Mouse (Mus musculus) heart, adult 8-10 months (tissue): ENCODE results near the gene Nr6a1. TPM values are rescaled to one million over a fixed set of nuclear protein-coding genes. Genes with fewer than 3 reads are reported as not detected.

Source experiments
- DNase-seq: peaks from one replicate; pipeline ENCODE4 v3.0.0; 2022; ENCODE audit warnings: low spot score
- total RNA-seq, 4 experiments: library from RNA; stranded (reverse); gene quantifications; 2 replicates each; pipeline ENCODE4 v1.2.4; 2022

Gene Nr6a1
- 1 to 10 TPM; 1.2 to 2.2 (median 1.9) TPM for total RNA-seq

DNA sequence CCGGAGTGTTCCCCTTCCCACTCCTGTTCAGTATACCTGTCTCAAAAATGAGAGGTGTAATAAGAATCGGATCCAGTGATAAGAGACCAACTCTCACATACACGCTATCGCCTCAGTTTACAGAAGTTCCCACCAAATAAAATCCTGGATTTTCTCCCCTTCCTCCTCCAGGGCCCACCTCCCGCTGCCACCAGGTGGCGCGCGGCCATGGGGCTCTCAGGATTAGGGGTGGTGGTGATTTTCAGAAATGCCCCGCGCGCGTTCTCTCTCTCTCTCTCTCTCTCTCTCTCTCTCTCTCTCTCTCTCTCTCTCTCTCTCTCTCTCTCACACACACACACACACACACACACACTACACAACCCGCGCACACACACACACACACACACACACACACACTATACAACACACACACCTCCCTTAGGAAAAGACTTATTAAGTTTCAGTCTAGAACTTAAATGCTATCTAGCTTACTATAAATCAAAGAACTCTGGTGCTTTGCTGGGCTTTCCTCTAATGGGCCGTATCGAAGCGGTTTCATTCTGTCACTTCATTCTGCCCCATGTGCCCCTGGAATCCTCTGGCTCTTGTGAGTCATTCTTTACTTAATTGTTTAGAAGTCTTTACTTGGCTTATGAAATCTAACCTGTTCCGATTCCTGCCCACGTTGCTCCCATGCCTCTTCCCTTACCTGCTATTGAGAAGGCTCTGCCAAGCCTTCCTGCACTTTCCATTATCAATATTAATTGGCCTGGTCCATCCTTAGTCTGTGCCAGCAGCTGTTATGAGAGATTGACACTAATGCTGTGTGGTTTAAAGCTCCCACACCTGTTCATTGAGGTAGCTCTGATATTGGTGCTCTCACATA, at the start of gene Nr6a1:
TSS of gene Nr6a1 (minus strand) at position 574 of the 865 bp plus-strand sequence.
- DNase-seq = peak; percentile 47

DNA sequence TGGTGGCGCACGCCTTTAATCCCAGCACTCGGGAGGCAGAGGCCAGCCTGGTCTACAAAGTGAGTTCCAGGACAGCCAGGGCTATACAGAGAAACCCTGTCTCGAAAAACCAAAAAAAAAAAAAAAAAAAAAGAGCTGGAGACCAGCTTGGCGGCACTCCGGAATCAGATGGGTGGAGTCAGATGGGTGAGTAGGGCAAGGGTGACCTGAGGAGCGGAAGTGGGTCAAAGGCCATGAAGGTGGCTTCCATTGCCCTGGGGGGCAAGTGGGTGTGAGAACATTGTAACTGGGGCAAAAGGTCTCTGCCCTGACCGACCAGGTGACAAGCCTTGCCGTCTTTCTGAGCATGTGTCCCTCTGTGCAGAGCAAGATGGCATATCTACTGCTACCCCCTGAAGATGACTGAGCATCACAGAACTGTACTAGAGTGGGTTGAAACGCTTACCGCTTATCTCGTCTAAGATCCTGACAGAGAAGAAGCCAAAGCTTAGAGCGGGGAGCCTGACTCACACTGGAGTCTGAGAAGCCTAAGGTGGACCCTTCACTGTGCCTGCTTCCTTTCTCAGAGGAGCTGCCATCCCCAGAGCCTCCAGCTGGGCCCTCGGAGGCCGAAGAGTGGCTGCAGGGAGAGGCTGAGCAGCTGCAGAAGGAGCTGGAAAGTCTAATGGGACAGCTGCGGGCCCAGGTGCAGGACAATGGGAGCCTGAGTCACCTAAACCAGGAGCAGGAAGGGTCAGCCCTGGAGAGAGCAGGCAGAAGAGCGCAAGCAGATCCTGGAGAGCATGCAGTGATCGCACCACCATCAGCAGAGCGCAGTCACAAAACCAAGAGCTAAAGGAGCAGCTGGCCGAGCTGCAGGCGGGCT, 48.7 kb upstream of the Nr6a1 start:
- DNase-seq = no peak

GRCm38 (mm10) chr2:38975181-38975580, 47.7 kb upstream of the Nr6a1 start:
- no peak for DNase-seq

DNA sequence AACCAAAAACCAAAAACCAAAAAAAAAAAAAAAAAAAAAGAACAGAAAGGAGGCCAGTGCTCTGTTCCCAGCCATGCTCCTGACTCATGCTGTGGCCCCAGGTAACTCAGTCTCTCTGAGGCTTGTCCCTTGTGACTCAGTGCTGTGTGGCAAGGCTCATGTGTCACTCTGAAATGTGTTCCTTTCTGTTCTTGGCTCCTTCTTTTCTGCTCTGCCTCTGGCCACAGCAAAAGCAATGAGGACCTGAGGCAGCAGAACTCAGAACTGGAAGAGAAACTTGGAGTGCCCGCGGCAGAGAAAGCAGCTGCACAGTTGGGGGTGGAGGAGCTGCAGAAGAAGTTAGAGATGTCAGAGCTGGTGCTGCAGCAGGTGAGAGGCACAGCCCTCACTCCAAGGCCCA, 46.7 kb upstream of the Nr6a1 start:
- DNase-seq = no peak

- no peak for DNase-seq
Observed at GRCm38 (mm10) chr2:38973701-38974100, 46.2 kb upstream of the Nr6a1 start.

GRCm38 (mm10) chr2:38973223-38973622, 45.7 kb upstream of the Nr6a1 start:
- DNase-seq = no peak

DNA sequence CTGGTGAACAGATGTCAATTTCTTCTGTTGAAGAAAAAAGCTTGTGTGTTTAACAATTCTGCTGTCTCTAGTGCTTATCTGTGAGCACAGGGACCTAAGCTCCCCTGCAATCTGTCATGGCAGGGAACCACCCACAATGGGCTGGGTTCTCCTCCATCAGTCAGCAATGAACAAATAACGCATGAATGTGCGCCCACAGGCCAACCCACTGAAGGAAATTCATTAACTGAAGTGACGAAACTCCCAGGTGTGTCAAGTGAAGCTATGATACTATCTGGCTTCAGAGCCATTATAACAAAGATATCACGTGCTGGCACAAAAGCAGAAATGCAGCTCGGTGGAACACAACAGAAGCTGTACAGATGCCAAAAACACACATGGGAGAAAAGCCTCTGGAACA, 42.6 kb upstream of the Nr6a1 start:
- DNase-seq = no peak

DNA sequence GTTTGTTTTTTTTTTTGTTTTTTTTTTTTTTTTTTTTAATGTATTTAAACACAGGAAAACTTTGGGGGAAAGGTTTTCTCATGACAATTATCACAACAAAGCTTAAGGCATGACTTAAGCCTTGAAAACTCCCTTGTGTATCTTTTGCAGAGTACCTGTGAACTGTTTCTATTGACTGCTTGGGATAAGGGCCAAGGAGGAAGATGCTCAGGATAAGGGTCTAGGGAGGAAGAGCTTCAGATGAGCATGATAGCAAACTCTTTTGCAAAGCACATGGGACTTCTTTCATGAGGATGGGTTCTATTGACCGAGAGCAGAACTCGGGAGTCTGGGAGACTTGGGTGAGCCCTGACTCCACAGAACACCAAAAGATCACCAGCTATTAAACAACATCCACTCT, 42.2 kb upstream of the Nr6a1 start:
- DNase-seq = no peak

DNA sequence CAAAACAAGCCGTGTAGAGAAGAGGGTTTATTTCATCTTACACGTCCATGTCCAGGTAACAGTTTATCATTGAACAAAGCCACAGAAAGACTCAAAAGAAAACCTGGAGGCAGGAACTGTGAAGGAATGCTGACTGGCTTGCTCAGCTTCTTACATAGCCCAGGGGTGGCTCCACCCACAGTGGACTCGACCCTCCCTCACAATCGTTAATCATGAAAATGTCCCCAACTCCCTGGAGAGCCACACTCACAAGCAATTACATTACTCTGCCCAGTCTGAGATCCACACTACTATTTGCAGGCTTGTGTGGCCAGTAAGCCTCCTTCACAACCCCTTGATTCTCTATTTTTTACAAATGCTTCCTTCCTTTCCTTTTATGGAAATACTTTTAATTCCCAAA, 36.7 kb upstream of the Nr6a1 start:
- no peak for DNase-seq

DNA sequence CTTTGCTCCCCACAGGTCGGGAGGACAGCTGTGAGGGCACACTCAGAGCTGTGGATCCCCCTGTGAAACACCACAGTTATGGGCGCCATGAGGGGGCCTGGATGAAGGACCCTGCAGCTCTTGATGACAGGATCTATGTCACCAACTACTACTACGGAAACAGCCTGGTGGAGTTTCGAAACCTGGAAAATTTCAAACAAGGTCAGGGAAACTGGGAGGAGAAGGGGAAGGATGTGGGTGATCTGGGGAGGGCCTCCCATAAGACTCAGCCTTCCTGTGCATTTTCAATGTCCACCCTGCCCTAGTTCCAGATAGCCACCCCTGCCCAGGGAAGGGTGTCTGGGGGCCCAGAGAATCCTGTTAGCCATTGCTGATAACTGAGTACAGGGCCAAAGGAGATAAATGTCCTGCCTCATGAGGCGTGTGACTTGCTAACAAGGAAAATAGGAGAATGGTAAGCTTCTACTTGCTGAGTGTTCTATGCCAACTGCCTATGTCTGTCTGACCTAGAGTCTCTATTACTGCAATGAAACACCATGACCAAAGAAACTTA, 30.3 kb upstream of the Nr6a1 start:
- no peak for DNase-seq

GRCm38 (mm10) chr2:38956062-38956461, 28.6 kb upstream of the Nr6a1 start:
- DNase-seq = no peak

- DNase-seq = peak; percentile 76
Observed at GRCm38 (mm10) chr2:38953152-38953883, 25.8 kb upstream of the Nr6a1 start.

DNA sequence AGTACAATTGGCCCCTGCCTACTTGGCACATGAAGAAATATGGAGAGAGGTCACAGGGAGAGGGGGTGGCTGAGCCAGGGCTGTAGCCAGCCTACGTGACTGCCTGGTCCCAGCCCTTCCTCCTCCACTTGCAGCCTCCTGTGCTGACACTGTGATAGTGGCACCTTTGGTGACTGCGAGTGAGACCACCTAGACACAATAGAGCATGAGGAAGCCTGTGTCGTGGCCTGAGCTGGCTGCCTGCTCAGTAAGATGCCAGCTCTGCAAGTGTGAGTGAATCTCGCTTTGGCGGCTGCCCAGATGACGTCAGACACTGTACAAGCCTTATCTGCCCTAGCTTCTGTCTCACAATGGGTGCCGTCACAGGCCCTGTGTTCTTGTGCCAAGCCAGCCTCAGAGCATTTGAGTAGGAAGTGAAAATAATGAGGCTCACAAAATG, 22.8 kb upstream of the Nr6a1 start:
- DNase-seq = peak; percentile 88

DNA sequence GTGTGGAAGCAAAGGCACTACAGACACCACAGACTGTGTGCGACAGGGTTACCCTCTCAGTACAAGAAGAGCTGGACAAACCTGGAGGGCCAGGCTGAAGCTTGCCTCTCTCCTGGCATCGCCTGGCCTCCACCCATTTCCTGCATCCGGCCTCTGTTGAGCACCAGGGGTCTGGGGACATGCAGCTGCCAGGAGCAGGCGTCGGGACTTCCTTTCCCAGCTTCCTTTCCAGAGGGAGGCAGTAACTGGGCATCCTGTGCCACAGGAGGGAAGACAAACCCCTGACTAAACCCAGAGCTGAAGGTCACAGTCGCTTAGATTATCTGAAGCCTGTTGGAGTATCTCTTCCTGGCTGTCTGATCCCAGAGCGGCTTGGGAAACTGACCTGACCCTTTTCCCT, 20.1 kb upstream of the Nr6a1 start:
- DNase-seq = no peak

DNA sequence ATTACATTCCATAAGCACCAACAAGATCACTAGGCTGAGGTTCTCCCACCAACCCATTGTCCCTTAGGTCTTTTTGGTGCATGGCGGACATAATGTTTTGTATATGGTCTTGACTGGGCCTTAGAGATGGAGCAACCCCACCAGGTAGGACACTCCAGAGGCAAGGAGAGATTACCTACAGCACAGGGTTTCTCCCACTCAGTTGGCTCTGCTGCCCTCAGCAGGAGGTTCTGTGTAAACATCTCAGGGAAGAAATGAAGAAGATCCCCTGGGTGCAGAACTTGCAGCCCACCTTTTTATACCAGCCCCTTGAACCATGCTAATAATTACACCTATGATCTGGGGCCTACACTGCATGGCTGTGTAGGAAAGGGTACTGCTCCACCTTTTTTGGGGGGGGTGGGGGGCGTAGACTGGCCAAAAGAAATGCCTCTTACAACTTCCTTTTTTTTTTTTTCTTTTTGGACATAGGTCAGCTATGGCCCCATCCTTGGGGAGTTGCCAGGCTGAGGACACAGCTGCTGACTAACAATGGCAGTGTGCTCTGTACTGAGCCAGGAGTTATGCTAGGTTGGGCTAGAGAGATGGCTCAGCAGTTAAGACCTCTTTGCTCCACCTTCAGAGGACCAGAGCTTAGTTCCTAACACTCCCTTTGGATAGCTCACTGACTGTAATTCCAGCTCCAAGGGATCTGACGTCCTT, 17.1 kb upstream of the Nr6a1 start:
- DNase-seq = no peak

- no peak for DNase-seq
Observed at GRCm38 (mm10) chr2:38943977-38944376, 16.5 kb upstream of the Nr6a1 start.

GRCm38 (mm10) chr2:38943161-38943560, 15.7 kb upstream of the Nr6a1 start:
- no peak for DNase-seq

GRCm38 (mm10) chr2:38941898-38942297, 14.4 kb upstream of the Nr6a1 start:
- no peak for DNase-seq

DNA sequence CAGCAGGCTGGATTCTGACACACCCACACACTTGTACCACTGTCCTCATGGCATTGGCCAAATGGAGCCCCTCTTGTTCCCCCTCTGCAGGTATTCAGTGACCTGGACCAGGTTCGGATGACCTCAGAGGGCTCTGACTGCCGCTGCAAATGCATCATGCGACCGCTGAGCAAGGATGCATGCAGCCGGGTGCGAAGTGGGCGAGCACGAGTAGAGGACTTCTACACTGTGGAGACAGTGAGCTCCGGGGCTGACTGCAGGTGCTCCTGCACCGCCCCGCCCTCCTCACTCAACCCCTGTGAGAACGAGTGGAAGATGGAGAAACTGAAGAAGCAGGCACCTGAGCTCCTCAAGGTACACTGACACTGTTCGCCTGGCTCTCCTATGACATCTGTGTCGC, 13.9 kb upstream of the Nr6a1 start:
- DNase-seq = no peak

- DNase-seq = no peak
Observed at GRCm38 (mm10) chr2:38939047-38939446, 11.6 kb upstream of the Nr6a1 start.

GRCm38 (mm10) chr2:38938007-38938406, 10.5 kb upstream of the Nr6a1 start:
- DNase-seq = no peak
